Mouse (Mus musculus) megakaryocyte, embryonic 14.5 days (primary cell): ENCODE measurements around the gene Arfgap3.

Experiments
- FLI1 ChIP-seq: IDR thresholded peaks from 2 replicates; pipeline ENCODE4 v1.6.1; 2012; ENCODE audit warnings: low read length, inconsistent platforms, mixed read lengths
- GATA1 ChIP-seq: IDR thresholded peaks from 3 replicates; pipeline ENCODE4 v1.6.1; 2012; ENCODE audit warnings: mixed read lengths, low read length, inconsistent platforms, borderline replicate concordance

DNA sequence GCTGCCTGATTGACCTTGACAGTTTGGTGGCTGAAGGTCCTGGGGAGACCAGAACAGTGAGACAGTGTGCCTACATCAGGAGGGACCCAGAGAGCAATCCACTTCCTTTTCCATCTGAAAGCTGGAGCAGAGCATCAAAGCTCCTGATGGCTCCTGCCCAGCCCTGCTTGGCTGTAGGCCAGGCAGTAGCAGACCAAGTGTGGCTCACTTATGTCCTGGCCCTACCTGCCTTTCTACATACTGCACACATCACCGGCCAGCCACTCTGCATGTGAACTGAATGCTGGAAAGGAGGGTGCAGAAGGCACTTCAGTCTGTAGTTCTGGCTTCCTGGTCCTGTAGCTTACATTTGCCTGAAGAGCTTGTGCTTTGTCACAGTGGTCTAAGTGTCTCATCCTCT, 8.4 kb upstream of the Arfgap3 start:
- TF ChIP-seq GATA1: no peak
- no peak for TF ChIP-seq FLI1
